Mouse (Mus musculus) forebrain, embryonic 16.5 days (tissue): ENCODE measurements at regions not wholly inside any gene's neighbourhood (a gene's known extent, or its start where the extent isn't known, plus 50 kb on each side); places are given as distances from the start of the nearest gene placed in this dataset.
A peak's percentile ranks its signal among the peaks of the same experiment; 100 is the strongest.

Source experiments
- ATAC-seq: fragments of 200-750 bp; cut with Nextera tagmentation; 2 replicates; pipeline ENCODE4 v1.8.0; 2017; ENCODE audit warnings: mild to moderate bottlenecking, moderate library complexity
- H3K27ac ChIP-seq: fragments of 300-500 bp; sonication (generic); 2 replicates; pipeline ENCODE4 v1.5.1; 2014; ENCODE audit warnings: low read length, control low read depth
- H3K27me3 ChIP-seq: fragments of 300-500 bp; sonication (generic); replicated peaks from 2 replicates; pipeline ENCODE4 v1.6.1; 2014; ENCODE audit warnings: low read length; ENCODE audit not compliant: control insufficient read depth, insufficient read depth
- H3K36me3 ChIP-seq: fragments of 300-500 bp; sonication (generic); 2 replicates; pipeline ENCODE4 v1.6.1; 2014; ENCODE audit not compliant: control insufficient read depth, insufficient read depth
- H3K4me1 ChIP-seq: fragments of 300-500 bp; sonication (generic); replicated peaks from 2 replicates; pipeline ENCODE4 v1.6.1; 2014; ENCODE audit warnings: low read length; ENCODE audit not compliant: control insufficient read depth, insufficient read depth
- H3K4me2 ChIP-seq: fragments of 300-500 bp; sonication (generic); 2 replicates; pipeline ENCODE4 v1.6.1; 2014; ENCODE audit warnings: mild to moderate bottlenecking, low read length, control low read depth
- H3K4me3 ChIP-seq: fragments of 300-500 bp; sonication (generic); replicated peaks from 2 replicates; pipeline ENCODE4 v1.5.1; 2014; ENCODE audit warnings: mild to moderate bottlenecking, low read length, control low read depth
- H3K9ac ChIP-seq: fragments of 300-500 bp; sonication (generic); replicated peaks from 2 replicates; pipeline ENCODE4 v1.6.1; 2014; ENCODE audit warnings: low read depth, low read length, control low read depth
- H3K9me3 ChIP-seq: fragments of 300-500 bp; sonication (generic); 2 replicates; pipeline ENCODE4 v1.6.1; 2016; ENCODE audit warnings: low read length; ENCODE audit not compliant: control insufficient read depth
- WGBS: fragments of 180-500 bp; shearing (Covaris S2); extraction: QIAGEN DNeasy Blood & Tissue Kit; methylation state at CpG from one replicate; pipeline ENCODE4 v1.1.7; 2014; 5-methylcytosine and 5-hydroxymethylcytosine counted together

DNA sequence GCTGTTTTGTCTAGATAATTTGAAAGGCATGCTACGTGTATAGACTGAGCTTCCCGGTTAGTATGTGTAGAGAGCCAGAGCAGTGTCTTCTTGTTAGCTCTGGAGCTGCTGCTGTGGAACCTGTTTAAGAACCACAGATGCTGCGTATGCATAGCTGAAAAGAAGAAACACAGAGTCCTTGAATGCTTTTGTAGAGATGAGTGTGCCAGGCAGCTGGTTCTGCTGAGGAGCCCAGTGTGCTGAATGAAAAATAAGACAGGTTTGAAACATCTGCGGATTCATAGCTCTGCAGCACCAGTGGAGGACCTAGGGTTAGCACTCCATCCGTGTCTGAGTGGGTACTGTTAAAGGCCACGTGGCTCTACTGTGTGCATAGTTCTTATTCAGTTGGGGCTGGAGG is 78.9 kb upstream of the Syt6 start:
- H3K4me2 ChIP-seq, result no peak overlapping the region
- no peak overlapping the region for H3K9ac ChIP-seq
- H3K27ac ChIP-seq, result no peak overlapping the region
- ATAC-seq, result no peak
- no peaks in the 10 kb centered on the region for H3K27me3 ChIP-seq
- no peaks in the 10 kb centered on the region for H3K4me1 ChIP-seq
- no peaks in the 10 kb centered on the region for H3K36me3 ChIP-seq
- H3K9me3 ChIP-seq, result no peaks in the 10 kb centered on the region
- H3K4me3 ChIP-seq, result no peak overlapping the region
- 90% methylated on average over 6 of the region's 6 CpGs for WGBS

DNA sequence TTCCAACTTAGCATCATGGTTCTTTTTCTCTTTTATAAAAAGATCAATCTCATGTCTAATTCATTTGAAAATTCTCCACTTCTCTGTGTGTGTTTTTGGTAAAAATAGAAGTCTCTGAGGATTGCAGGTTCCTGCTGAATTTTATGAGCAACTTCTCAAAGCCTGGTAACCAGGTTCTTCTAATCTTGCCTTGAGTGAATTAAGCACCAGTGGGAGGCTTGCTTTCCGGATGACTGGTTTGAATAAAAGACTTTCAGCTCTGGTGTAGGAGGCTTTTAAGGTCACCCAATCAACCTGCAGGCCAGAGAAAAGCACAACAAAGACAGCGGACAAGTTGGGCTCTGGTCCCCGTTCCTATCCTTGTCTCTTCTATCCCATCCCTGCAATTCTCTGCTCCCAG is 78.3 kb upstream of the Syt6 start:
- 9% methylated on average over 3 of the region's 3 CpGs for WGBS
- Histone ChIP-seq H3K9ac (no peak overlapping the region), H3K9me3 (no peaks in the 10 kb centered on the region), H3K36me3 (no peaks in the 10 kb centered on the region), H3K4me3 (no peak overlapping the region), H3K27ac (no peak overlapping the region), H3K4me2 (no peak overlapping the region), H3K27me3 (no peaks in the 10 kb centered on the region), H3K4me1 (no peaks in the 10 kb centered on the region)
- ATAC-seq, result no peak

DNA sequence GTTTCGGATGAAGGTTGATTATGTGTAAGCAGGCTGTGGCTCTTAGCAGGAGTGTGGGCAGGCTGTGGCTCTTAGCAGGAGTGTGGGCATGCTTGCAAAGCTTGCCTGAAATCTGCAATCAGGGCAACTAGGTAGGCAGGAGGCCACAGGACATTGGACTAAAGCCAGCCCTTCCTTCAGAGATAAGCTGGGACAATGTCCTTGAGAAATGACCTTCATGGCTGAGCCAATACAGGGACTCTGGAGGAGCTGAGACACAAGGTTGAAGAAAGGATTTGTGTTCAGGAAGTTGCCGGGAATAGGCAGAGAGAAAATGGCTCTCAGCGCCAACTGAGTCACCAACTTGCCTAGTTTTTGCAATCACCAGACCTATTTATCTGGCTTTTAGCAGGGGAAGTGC is 77.3 kb upstream of the Syt6 start:
- 87% methylated on average over 3 of the region's 3 CpGs for WGBS
- H3K4me3 ChIP-seq, result no peak overlapping the region
- ATAC-seq, result no peak

DNA sequence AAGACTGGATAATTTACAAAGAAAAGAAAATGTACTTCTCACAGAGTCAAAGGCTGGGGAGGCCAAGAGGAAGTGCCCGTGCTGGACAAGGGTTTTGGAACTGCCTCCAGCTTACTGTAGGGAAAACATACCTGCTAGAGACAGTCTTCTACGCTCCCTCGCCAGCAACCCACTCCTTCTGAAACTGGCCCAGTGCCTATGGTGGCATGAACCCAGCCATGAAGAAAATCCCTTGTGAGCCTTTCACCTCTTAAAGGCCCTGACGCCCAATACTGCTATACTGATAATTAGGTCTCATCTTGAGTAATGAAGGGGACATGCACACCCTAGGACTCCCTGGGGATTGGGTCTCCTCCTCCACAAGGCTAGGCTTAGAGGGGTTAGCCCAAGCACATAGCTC is 76.6 kb upstream of the Syt6 start:
- Histone ChIP-seq H3K36me3 (no peaks in the 10 kb centered on the region), H3K4me1 (no peaks in the 10 kb centered on the region), H3K4me2 (no peak overlapping the region), H3K9ac (no peak overlapping the region), H3K9me3 (no peaks in the 10 kb centered on the region), H3K27ac (no peak overlapping the region), H3K4me3 (no peak overlapping the region), H3K27me3 (no peaks in the 10 kb centered on the region)
- WGBS, result 70% methylated on average over 4 of the region's 4 CpGs
- no peak for ATAC-seq

More for the DNA sequence above, 77.3 kb upstream of the Syt6 start:
- H3K9me3 ChIP-seq, result no peaks in the 10 kb centered on the region
- no peak overlapping the region for H3K4me2 ChIP-seq
- H3K9ac ChIP-seq, result no peak overlapping the region
- no peak overlapping the region for H3K27ac ChIP-seq
- no peaks in the 10 kb centered on the region for H3K36me3 ChIP-seq
- H3K4me1 ChIP-seq, result no peaks in the 10 kb centered on the region
- no peaks in the 10 kb centered on the region for H3K27me3 ChIP-seq

DNA sequence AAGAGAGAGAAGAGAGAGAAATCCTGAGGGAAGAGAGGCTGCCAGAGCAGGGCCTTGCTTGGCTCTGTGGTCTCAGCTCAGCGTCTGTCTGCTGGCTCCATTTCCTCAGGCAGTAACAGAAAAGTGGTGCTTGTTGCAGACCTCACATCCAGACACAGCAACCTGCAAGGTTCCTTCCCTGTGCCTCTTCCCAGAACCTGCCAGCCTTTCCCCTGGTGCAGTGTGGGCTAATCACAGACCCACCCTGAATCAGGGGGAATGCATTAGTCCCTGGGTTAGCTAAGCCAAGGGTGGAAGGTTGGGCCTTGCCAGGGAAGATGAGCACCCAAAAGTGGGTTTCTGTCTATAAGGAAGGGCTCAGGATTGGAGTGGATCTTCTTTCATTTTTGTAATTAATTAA is 75.2 kb upstream of the Syt6 start:
- Histone ChIP-seq H3K36me3 (no peaks in the 10 kb centered on the region), H3K4me2 (no peak overlapping the region), H3K9me3 (no peaks in the 10 kb centered on the region), H3K4me3 (no peak overlapping the region), H3K9ac (no peak overlapping the region), H3K27me3 (no peaks in the 10 kb centered on the region), H3K4me1 (peaks cover 7% of the 10 kb centered on the region), H3K27ac (no peak overlapping the region)
- ATAC-seq, result no peak
- WGBS, result 58% methylated on average over 1 of the region's 1 CpGs

DNA sequence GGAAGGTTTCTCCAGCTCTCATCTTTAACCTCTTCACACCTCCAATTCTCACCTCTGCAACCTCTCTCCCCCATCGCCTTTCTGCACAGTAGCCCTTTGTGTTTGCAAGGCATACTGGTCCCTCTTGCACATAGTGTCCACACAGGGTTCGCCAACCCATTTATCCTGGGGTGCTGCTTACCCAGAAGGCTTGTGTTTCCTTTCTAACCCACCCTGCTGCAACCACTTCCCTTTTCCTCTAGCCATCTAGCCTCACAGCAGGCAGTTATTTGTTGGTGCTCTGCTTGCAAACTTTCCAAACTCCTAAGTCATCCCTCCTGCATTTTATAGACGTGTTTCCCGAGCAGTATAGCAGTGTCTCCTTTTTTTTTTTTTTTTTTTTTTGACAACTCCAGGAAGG is 74.7 kb upstream of the Syt6 start:
- no peak overlapping the region for H3K4me3 ChIP-seq
- H3K4me2 ChIP-seq, result no peak overlapping the region
- H3K9me3 ChIP-seq, result no peaks in the 10 kb centered on the region
- H3K36me3 ChIP-seq, result no peaks in the 10 kb centered on the region
- H3K9ac ChIP-seq, result no peak overlapping the region
- no peak for ATAC-seq
- H3K27ac ChIP-seq, result no peak overlapping the region
- no peaks in the 10 kb centered on the region for H3K27me3 ChIP-seq
- 60% methylated on average over 4 of the region's 4 CpGs for WGBS
- peaks cover 8% of the 10 kb centered on the region for H3K4me1 ChIP-seq

DNA sequence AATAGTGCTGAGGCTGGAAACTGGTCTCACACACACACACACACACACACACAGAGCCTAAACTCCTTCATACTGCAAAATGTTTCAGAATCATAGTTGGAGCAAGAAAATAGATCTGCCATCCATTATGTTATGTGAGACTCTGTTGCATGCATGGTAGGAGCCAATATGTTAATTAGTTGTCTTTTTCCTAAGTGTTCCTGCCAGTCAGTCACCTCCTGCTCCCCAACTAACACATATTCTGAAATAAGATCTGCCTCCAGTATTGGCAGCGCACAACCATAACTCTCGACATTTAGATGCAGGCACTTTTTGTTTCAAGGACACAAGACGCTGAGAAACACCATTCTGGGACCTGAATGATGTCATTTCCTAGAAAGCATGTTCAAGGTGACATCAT is 70.9 kb upstream of the Syt6 start:
- peaks cover 8% of the 10 kb centered on the region for H3K4me1 ChIP-seq
- H3K4me3 ChIP-seq, result no peak overlapping the region
- H3K4me2 ChIP-seq, result no peak overlapping the region
- ATAC-seq, result peak; percentile 78
- peak overlapping the region; percentile 45 for H3K27ac ChIP-seq
- H3K9me3 ChIP-seq, result no peaks in the 10 kb centered on the region
- H3K27me3 ChIP-seq, result no peaks in the 10 kb centered on the region
- no peak overlapping the region for H3K9ac ChIP-seq
- no peaks in the 10 kb centered on the region for H3K36me3 ChIP-seq
- WGBS, result 63% methylated on average over 3 of the region's 3 CpGs

DNA sequence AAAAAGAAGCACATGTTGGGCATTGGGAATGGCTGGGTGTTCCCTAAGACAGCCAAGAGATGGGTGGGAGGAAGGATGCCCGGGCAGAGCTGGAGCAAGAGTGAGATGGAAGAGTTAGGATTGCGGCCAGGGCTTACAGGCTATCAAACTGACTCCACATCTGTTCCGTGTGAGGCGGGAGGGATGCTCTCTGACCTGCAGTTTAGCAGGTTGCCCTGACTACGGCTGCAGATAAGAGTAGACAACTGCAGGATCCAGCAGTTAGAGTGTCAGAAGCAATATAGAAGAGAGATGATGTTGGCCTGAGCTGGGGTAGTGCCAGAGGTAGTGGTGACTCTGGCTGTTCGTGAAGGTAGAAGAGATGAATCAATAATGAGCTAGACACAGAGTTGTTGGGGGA is 61.6 kb upstream of the Syt6 start:
- H3K27me3 ChIP-seq, result no peaks in the 10 kb centered on the region
- WGBS, result 77% methylated on average over 6 of the region's 6 CpGs
- peaks cover 4% of the 10 kb centered on the region; the same call in 1 of the 2 replicates for H3K4me1 ChIP-seq
- no peak overlapping the region for H3K27ac ChIP-seq
- H3K9ac ChIP-seq, result no peak overlapping the region
- no peak for ATAC-seq
- H3K4me2 ChIP-seq, result no peak overlapping the region
- H3K9me3 ChIP-seq, result no peaks in the 10 kb centered on the region
- H3K36me3 ChIP-seq, result no peaks in the 10 kb centered on the region
- no peak overlapping the region for H3K4me3 ChIP-seq

DNA sequence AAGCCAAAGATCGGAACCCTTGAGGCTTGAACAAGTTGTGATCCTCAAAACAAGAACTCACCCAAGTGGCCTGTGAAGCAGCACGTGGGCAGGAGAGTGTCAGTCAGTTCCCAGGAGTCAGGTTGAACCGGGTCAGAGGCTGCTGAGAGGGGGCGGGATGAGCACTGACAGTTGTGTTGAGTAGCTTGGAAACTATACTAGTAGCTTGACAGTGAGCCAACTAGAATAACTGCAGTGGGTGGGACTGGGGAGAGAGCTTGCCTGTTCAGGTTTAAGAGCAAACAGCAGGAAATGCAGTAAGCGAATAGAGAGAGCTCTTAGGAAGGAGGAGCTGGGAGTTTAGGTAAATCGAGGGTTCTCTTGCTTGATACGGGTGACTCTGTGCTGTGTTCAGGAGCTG is 61.0 kb upstream of the Syt6 start:
- Histone ChIP-seq H3K4me2 (no peak overlapping the region), H3K4me1 (peaks cover 6% of the 10 kb centered on the region; the same call in 1 of the 2 replicates), H3K4me3 (no peak overlapping the region), H3K27ac (no peak overlapping the region), H3K27me3 (no peaks in the 10 kb centered on the region), H3K9me3 (no peaks in the 10 kb centered on the region), H3K9ac (no peak overlapping the region), H3K36me3 (no peaks in the 10 kb centered on the region)
- ATAC-seq, result no peak
- 69% methylated on average over 7 of the region's 7 CpGs for WGBS

DNA sequence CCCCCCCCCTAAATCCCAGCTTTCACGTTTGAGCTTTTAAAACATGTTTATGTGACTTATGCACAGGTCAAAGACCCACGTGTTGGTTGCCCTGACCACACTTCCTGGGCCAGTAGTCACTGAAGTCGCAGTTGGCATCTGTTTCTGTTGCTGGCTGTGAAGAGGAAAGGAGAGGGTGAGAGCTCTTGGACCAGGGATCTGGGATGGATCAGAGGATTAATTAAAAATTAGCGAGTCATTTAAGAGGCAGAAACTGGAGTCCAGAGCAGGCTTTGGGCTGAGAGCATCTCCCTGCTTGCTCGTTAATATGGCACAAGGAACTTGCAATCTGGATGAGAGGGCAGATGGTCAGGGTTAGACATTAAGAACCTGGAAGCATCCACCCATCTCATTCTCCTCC is 59.1 kb upstream of the Syt6 start:
- Histone ChIP-seq H3K4me1 (peaks cover 6% of the 10 kb centered on the region; the same call in 1 of the 2 replicates), H3K9ac (no peak overlapping the region), H3K4me2 (no peak overlapping the region), H3K27me3 (no peaks in the 10 kb centered on the region), H3K27ac (no peak overlapping the region), H3K4me3 (no peak overlapping the region), H3K36me3 (no peaks in the 10 kb centered on the region), H3K9me3 (no peaks in the 10 kb centered on the region)
- WGBS, result 54% methylated on average over 5 of the region's 5 CpGs
- no peak for ATAC-seq
